Mouse (Mus musculus): Measurements from ENCODE around the gene Castor2.

DNA sequence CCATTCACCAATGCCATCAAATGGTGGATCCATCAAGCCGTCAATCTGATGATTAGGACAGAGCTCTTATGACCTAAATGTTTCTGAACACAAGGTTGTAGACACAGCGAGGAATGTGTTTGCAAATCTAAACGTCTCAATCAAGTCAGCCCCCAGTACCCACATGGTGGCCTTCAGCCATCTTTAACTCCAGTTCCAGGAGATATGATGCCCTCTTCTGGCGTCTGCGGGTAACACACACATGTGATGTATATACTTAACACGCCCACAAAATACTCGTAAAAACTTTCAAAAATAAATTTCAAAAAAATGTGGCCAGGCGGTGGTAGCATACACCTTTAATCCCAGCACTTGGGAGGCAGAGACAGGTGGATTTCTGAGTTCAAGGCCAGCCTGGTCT, 45.5 kb downstream of the Castor2 start:
- TF ChIP-seq CTCF (IDR thresholded peaks at IDR 0.05; ENCODE audit: control insufficient read depth, insufficient read depth, low read length) (no peak), POLR2A (IDR thresholded peaks at IDR 0.05; ENCODE audit: borderline replicate concordance, control insufficient read depth, low read depth, low read length) (no peak)

Data from bone marrow, adult 2 months (tissue).